Mouse (Mus musculus) T-helper 17 cell (primary cell): ENCODE results near the gene Lrrc75b.

Source experiments
- in situ Hi-C, 2 experiments: fragments of 300-600 bp; cut with MboI, MseI; formaldehyde crosslinking; loops; 1 replicate in 1 of 2; 2 replicates in 1 of 2; pipeline ENCODE4 v1.15.1; 2025; ENCODE audit warnings: high pct_unique_total_duplicates in 2 of 2

The Lrrc75b gene

GRCm38 (mm10) chr10:75559676-75560548, at the start of gene Lrrc75b:
Gene Lrrc75b (minus strand): TSS chr10:75560330.
- in situ Hi-C loops = no loop called here

DNA sequence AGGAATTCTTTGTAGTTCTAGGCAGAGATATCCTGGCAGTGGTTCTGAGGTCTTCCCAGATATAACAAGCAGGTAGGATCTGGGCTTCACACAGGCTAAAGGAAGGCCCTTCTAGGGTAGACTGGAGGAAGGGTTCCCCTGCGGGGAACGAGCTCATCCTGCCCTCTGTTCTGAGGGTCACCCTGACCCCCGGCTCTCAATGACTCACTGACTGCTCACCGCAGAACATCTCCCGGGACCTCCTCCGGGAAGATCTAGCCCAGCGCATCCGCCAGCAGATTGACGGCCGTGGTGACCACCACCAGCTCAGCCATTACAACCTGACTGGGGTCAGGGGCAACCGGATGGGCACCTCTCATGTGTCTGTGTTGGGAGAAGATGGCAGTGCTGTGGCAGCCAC, 48.8 kb upstream of the Lrrc75b start:
- in situ Hi-C loops = no loop called here

- in situ Hi-C loops = no loop called here
Observed at GRCm38 (mm10) chr10:75607253-75607652, 47.1 kb upstream of the Lrrc75b start.

DNA sequence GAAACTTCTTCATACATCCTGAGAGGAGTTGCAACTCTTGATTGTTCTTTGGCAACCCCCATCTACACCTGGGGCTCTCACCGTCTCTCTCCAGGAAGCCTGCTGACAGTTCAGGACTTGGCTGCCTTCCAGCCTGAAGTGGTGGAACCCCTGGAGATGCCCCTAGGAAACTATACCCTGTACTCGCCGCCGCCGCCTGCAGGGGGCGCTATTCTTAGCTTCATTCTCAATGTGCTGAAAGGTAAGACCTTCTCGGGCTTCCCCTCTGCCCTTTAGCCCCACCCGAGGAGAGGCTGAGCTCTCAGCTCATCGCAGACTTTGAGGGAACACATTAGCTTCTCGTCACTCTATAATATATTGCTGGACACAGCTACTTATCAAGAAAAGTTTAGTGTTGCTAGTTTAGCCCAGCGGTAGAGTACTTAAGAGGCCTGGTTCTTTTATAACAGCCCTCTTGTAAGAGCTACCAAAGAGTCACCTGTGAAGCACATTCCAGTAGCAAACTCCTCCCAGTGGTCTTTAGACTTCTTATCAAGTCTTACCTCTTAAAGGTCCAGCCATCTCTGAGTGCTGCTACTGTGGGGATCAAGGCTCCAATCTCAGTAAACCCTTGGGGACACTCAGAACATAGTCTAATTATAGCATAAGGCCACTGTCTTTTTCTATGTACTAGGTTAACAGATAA, 45.2 kb upstream of the Lrrc75b start:
- in situ Hi-C loops = no loop called here

- in situ Hi-C loops = no loop called here
Observed at GRCm38 (mm10) chr10:75600189-75600730, 40.1 kb upstream of the Lrrc75b start.

- in situ Hi-C loops = no loop called here
Observed at GRCm38 (mm10) chr10:75595981-75596380, 35.9 kb upstream of the Lrrc75b start.

DNA sequence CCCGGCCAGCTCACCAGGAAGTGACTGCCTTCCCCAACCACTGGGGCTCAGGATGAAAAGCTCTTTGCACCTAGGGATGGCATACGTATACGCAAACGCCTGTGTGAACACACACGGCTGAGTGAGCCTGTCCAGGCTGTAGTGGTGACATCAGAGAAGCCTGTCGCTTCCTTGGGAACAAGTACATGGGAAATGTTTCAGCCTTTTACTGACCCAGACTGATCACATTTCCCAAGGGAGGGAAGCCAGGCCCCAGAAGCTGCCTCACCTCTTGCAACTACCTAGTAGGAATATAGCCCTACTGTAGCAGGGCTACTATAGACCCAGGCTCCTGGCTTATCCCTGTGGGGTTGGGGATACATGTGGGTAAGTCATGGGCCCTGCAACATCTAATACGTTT, 32.5 kb upstream of the Lrrc75b start:
- in situ Hi-C loops = loop anchor here in 1 of 2 experiments (5.0 kb wide), 1 partner anchor 35 kb away; no protein-coding TSS in a partner anchor

DNA sequence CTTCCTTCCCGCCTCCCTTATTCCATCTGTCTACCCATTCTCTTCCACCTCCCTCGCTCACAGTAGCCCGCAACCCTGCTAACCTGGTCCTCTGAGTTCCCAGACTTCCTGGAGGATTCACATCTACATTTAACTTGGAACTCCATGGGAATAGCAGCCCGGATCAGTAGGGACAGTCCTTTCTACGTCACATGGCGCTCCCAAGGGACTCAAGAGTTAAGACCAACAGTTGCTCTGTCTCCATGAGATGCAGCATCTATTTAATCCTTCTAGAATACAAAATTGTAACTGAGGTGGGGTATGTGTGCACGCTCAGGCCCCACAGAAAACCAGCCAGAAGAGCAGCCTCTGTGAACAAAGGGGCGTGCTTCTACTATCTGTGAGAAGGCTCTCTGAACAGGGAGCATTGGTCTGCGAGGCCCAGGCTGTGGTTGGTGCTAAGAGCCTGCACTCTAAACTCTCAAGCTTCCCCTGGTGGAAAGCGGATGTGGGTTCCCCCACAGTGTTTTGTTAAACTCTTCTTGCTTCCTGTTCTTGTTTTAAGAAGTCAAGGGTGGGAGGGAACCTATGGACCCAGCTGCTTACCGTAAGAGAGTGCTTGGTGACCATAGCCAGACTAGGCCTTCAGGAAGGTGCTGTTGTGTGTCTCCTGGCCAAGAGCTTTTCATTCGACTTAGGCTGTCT, 31.2 kb upstream of the Lrrc75b start:
- in situ Hi-C loops = loop anchor here in 1 of 2 experiments (5.0 kb wide), 1 partner anchor 36 kb away; no protein-coding TSS in a partner anchor

GRCm38 (mm10) chr10:75589651-75590050, 29.5 kb upstream of the Lrrc75b start:
- in situ Hi-C loops = loop anchor here (5.0 to 10.0 kb wide), 5 partner anchors 38 to 1435 kb away; no protein-coding TSS in a partner anchor

DNA sequence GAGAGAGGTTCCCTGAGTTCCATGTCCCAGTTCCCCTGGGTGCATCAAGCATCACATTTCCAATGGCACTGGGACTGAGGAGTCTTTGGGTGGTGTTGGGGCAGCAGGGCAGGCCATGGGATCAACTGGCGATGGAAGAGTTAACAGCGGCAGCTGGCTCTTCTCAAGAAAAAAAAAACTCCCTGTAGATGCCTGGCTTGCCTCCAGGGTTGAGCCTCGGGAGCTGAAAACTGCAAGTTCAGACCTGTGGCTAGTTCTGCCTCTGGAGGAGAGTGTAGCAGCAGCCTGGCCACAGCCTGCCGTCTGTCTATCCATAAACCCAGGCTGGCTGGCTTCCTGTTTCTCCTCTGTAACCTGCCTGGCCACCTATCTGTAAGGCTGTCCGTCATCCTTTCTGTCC, 29.0 kb upstream of the Lrrc75b start, which contains the start of gene Ggt5:
TSS of gene Ggt5 (plus strand) at position 212 of the 400 bp plus-strand sequence.
- in situ Hi-C loops = loop anchor here (5.0 to 10.0 kb wide), 4 partner anchors 43 to 1436 kb away; no protein-coding TSS in a partner anchor

GRCm38 (mm10) chr10:75588336-75588735, 28.2 kb upstream of the Lrrc75b start:
- in situ Hi-C loops = loop anchor here (5.0 to 10.0 kb wide), 4 partner anchors 44 to 1436 kb away; no protein-coding TSS in a partner anchor

GRCm38 (mm10) chr10:75587781-75588180, 27.7 kb upstream of the Lrrc75b start:
- in situ Hi-C loops = loop anchor here (5.0 to 10.0 kb wide), 4 partner anchors 45 to 1437 kb away; no protein-coding TSS in a partner anchor

DNA sequence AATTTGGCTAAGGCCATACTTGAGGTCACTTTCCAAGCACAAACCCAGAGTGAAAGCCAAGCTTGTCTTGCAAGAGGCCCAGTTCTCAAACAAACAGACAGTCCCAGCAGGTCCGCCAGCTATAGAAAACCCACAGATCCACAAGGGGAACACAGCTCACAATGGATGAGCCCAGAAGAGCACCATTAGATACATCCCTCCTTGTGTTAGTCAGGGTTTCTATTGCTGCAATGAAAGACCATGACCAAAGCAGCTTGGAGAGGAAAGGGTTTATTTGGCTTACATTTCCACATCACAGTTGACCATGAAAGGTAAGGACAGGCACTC, 26.4 kb upstream of the Lrrc75b start:
- in situ Hi-C loops = loop anchor here (5.0 to 10.0 kb wide), 4 partner anchors 46 to 1438 kb away; no protein-coding TSS in a partner anchor

- in situ Hi-C loops = loop anchor here (5.0 to 10.0 kb wide), 4 partner anchors 46 to 1439 kb away; no protein-coding TSS in a partner anchor
Observed at GRCm38 (mm10) chr10:75585876-75586552, 25.9 kb upstream of the Lrrc75b start.

GRCm38 (mm10) chr10:75579129-75579528, 19.0 kb upstream of the Lrrc75b start:
- in situ Hi-C loops = no loop called here

DNA sequence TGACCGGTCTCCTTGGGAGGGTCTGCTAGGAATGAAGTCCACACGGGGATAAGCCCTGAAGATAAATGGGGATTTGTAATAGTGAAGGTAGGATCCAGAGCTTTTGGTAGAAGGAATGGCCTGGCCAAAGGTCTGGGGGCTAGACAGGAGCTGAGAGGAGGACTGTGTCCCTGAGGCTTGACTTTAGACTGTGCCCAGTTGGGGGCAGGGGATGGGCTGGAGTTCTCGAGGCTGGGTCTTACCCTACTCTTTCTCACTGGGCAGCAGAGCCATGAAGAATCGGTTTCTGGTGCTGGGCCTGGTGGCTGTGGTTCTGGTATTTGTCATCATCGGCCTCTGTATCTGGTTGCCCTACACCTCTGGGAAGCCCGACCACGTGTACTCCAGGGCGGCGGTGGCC, 13.8 kb upstream of the Lrrc75b start:
- in situ Hi-C loops = no loop called here

DNA sequence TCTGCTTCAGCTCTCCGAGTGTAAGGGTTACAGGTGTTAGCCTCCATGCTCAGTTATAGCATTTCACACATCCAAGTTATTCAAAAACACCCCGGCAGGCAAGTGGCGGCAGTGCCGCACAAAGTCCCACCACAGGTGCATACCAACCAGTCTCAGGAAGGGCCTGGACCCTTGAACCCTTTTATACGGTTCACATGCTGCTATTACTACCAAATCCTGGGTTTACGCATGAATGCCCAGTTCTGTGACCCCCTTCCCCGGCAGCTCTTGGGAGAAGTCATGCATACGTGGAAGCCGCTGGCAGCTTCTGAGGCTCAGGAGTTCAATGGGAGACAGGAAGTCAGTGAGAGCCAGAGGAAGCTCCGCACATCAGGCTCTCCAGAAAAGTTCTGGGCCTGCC, 13.1 kb upstream of the Lrrc75b start:
- in situ Hi-C loops = no loop called here

- in situ Hi-C loops = no loop called here
Observed at GRCm38 (mm10) chr10:75571937-75572336, 11.8 kb upstream of the Lrrc75b start.

- in situ Hi-C loops = no loop called here
Observed at GRCm38 (mm10) chr10:75570981-75571657, 11.0 kb upstream of the Lrrc75b start.

DNA sequence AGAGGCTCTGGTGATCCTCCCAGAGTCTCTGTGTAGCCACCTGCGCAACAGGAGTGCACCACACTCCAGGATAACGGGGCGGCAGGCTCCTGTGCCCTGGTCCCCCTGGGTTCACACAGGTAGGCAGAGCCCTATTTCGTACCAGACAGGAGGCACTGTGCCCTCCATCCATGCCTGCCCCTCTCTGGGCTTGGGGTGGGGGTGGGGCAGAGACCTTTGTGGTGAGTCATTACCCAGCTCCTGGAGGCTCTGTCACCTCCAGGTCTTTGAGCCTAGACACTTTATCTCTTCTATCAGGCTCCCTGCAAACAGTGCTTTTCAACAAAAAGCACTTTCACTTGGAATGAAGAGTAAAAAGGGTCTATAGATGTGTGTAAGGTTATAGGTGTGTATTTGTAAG, 8.7 kb upstream of the Lrrc75b start:
- in situ Hi-C loops = no loop called here
